Mouse (Mus musculus): ENCODE measurements around the gene Tmc7. TPM values are rescaled to one million over a fixed set of nuclear protein-coding genes. Genes with fewer than 3 reads are reported as not detected.
A peak's percentile ranks its signal among the peaks of the same experiment; 100 is the strongest.

Gene Tmc7
- polyA plus RNA-seq, 1 experiment from 2014 or later = 6.3 TPM

- Histone ChIP-seq H3K36me3 (no peaks in the 10 kb centered on the region), H3K27ac (replicated peaks) (no peak overlapping the region), H3K4me2 (no peak overlapping the region), H3K9me3 (no peaks in the 10 kb centered on the region), H3K4me1 (replicated peaks) (peaks cover 26% of the 10 kb centered on the region), H3K27me3 (peaks cover 45% of the 10 kb centered on the region), H3K9ac (no peak overlapping the region), H3K4me3 (no peak overlapping the region)
- ATAC-seq (ENCODE audit: low read depth) = no peak
- 89% methylated on average over 9 of the region's 9 CpGs for WGBS
Observed at GRCm38 (mm10) chr7:118493892-118494291, 90.6 kb downstream of the Tmc7 start.

- Histone ChIP-seq H3K27me3 (peaks cover 59% of the 10 kb centered on the region), H3K4me3 (peak within 1 kb of the TSS; percentile 55), H3K4me1 (replicated peaks) (peaks cover 39% of the 10 kb centered on the region), H3K4me2 (peak within 1 kb of the TSS; percentile 79), H3K27ac (replicated peaks) (no peak within 1 kb of the TSS), H3K9ac (peak within 1 kb of the TSS; percentile 73), H3K36me3 (no peaks in the 10 kb centered on the region), H3K9me3 (no peaks in the 10 kb centered on the region)
- under 1% methylated on average over 54 of the region's 55 CpGs for WGBS
- ATAC-seq (ENCODE audit: low read depth) = peak; percentile 91
Observed at GRCm38 (mm10) chr7:118491431-118492147, 92.9 kb downstream of the Tmc7 start, which contains the start of gene Itpripl2. Gene Itpripl2, minus strand, starts transcription at chr7:118491975.

GRCm38 (mm10) chr7:118490666-118491430, 93.7 kb downstream of the Tmc7 start:
- Histone ChIP-seq H3K27ac (replicated peaks) (no peak overlapping the region), H3K4me3 (peak overlapping the region; percentile 55), H3K36me3 (no peaks in the 10 kb centered on the region), H3K27me3 (peaks cover 59% of the 10 kb centered on the region), H3K4me2 (peak overlapping the region; percentile 79), H3K9ac (peak overlapping the region; percentile 73), H3K4me1 (replicated peaks) (peaks cover 39% of the 10 kb centered on the region), H3K9me3 (no peaks in the 10 kb centered on the region)
- ATAC-seq (ENCODE audit: low read depth) = peak; percentile 58
- 3% methylated on average over 58 of the region's 67 CpGs for WGBS

GRCm38 (mm10) chr7:118489706-118490665, 94.5 kb downstream of the Tmc7 start:
- H3K27me3 ChIP-seq = peaks cover 59% of the 10 kb centered on the region
- no peak overlapping the region for H3K9ac ChIP-seq
- H3K4me2 ChIP-seq = peak overlapping the region; percentile 79
- H3K9me3 ChIP-seq = no peaks in the 10 kb centered on the region
- peaks cover 39% of the 10 kb centered on the region for H3K4me1 ChIP-seq (replicated peaks)
- peak overlapping the region; percentile 55 for H3K4me3 ChIP-seq
- no peak overlapping the region for H3K27ac ChIP-seq (replicated peaks)
- 15% methylated on average over 57 of the region's 57 CpGs for WGBS
- peak; percentile 24; the same call in 1 of the 2 replicates for ATAC-seq (ENCODE audit: low read depth)
- H3K36me3 ChIP-seq = no peaks in the 10 kb centered on the region

- WGBS = 27% methylated on average over 8 of the region's 8 CpGs
- Histone ChIP-seq H3K4me1 (replicated peaks) (peaks cover 39% of the 10 kb centered on the region), H3K9me3 (no peaks in the 10 kb centered on the region), H3K27ac (replicated peaks) (no peak overlapping the region), H3K9ac (no peak overlapping the region), H3K36me3 (no peaks in the 10 kb centered on the region), H3K27me3 (peaks cover 56% of the 10 kb centered on the region), H3K4me3 (no peak overlapping the region), H3K4me2 (peak overlapping the region; percentile 25)
- ATAC-seq (ENCODE audit: low read depth) = no peak
Observed at GRCm38 (mm10) chr7:118488060-118488664, 96.4 kb downstream of the Tmc7 start.

DNA sequence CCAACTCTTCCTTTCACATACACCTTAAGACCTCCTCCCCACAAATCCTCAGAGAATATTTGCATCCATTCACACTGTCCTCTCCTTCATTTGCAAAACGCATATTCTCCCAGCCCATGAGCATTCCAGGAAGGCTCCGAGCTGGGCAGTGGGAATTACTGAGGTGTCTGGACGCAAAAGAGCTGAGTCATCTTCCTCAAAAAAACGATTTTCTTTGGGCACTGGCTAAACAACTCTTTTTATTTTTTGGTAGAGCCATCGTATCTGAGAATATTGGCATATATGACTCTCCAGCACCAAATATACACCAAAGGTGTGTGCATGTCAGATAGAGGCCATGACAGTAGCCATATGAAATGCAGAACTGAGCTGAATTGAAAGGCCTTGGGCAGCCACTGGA, 97.6 kb downstream of the Tmc7 start:
- Histone ChIP-seq H3K9me3 (no peaks in the 10 kb centered on the region), H3K27ac (replicated peaks) (no peak overlapping the region), H3K27me3 (peaks cover 43% of the 10 kb centered on the region), H3K4me2 (no peak overlapping the region), H3K36me3 (no peaks in the 10 kb centered on the region), H3K9ac (no peak overlapping the region), H3K4me3 (no peak overlapping the region), H3K4me1 (replicated peaks) (peaks cover 38% of the 10 kb centered on the region)
- no peak for ATAC-seq (ENCODE audit: low read depth)
- WGBS = 65% methylated on average over 5 of the region's 5 CpGs

Other genes starting within 250 kb of the Tmc7 start
- 10.3 and 11.0 TPM in 2 replicates for gene Syt17, start 136.5 kb downstream of the Tmc7 start, polyA plus RNA-seq (2015; fragmentation: Nextera tagmentation; extraction: Ambion mirVana)
- 1.6 and 2.0 TPM in 2 replicates for gene Itpripl2, start 92.8 kb downstream of the Tmc7 start, polyA plus RNA-seq (2015; fragmentation: Nextera tagmentation; extraction: Ambion mirVana)
- gene Coq7, start 51.4 kb downstream of the Tmc7 start, polyA plus RNA-seq (2015; fragmentation: Nextera tagmentation; extraction: Ambion mirVana) = 89.3 and 107 TPM in 2 replicates
- 0.18 and 0.25 TPM in 2 replicates for gene Tmc5, start 12.6 kb upstream of the Tmc7 start, polyA plus RNA-seq (2015; fragmentation: Nextera tagmentation; extraction: Ambion mirVana)
- 174 and 191 TPM in 2 replicates for gene Gde1, start 121.0 kb upstream of the Tmc7 start, polyA plus RNA-seq (2015; fragmentation: Nextera tagmentation; extraction: Ambion mirVana)
- 29.9 and 32.7 TPM in 2 replicates for gene Ccp110, start 127.8 kb upstream of the Tmc7 start, polyA plus RNA-seq (2015; fragmentation: Nextera tagmentation; extraction: Ambion mirVana)
- gene Vps35l, start 155.5 kb upstream of the Tmc7 start, polyA plus RNA-seq (2015; fragmentation: Nextera tagmentation; extraction: Ambion mirVana) = 86.8 and 87.6 TPM in 2 replicates

Measured in neural tube, embryonic 13.5 days (tissue).